Mouse (Mus musculus) embryonic fibroblast, embryonic 13.5 days (primary cell): ENCODE measurements around the gene Slain2.

Experiments
- CTCF ChIP-seq: IDR thresholded peaks from 2 replicates; pipeline ENCODE4 v1.5.1; 2011; ENCODE audit warnings: mild to moderate bottlenecking, control low read depth, low read length, moderate library complexity, borderline replicate concordance; ENCODE audit not compliant: insufficient read depth
- POLR2A ChIP-seq: IDR thresholded peaks from 2 replicates; pipeline ENCODE4 v1.6.1; 2011; ENCODE audit warnings: low read depth, mild to moderate bottlenecking, control low read depth, low read length, moderate library complexity

DNA sequence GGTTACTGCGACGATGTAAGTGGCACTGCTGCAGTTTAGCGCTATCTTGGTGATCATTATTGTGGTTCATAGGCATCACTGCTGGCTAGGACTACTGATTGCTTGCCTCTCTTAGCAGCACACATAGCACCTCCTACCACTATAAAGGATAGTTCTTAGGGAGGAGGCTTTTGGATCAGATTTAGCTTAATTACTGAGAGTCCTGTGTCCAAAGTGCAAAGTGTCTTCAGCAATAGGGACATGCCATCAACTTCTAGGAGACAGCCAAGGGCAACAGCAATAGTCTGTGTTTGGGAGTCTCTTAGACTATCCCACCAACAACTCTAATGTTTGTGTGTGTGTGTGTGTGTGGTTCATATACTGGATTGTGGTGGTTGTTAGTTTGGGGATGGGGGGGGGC is 8.7 kb downstream of the Slain2 start:
- TF ChIP-seq POLR2A (no peak), CTCF (no peak)
